Mouse (Mus musculus) forebrain, embryonic 14.5 days (tissue): ENCODE measurements around the gene Msl3l2. TPM values are rescaled to one million over a fixed set of nuclear protein-coding genes. Genes with fewer than 3 reads are reported as not detected.

ENCODE experiments used
- ATAC-seq: fragments of 200-750 bp; cut with Nextera tagmentation; 2 replicates; pipeline ENCODE4 v1.8.0; 2017; ENCODE audit warnings: mild to moderate bottlenecking, moderate library complexity
- DNase-seq: peaks from one replicate; pipeline ENCODE4 v3.0.0-alpha.2; 2015; ENCODE audit warnings: low spot score
- H3K27ac ChIP-seq: fragments of 300-500 bp; sonication (generic); 2 replicates; pipeline ENCODE4 v1.5.1; 2014; ENCODE audit warnings: low read depth, mild to moderate bottlenecking, control low read depth, low read length, moderate library complexity
- H3K27me3 ChIP-seq: fragments of 300-500 bp; sonication (generic); replicated peaks from 2 replicates; pipeline ENCODE4 v1.6.1; 2014; ENCODE audit warnings: low read length, control low read depth, mixed read lengths; ENCODE audit not compliant: control insufficient read depth, insufficient read depth
- H3K36me3 ChIP-seq: fragments of 300-500 bp; sonication (generic); 2 replicates; pipeline ENCODE4 v1.6.1; 2014; ENCODE audit warnings: low read length, control low read depth; ENCODE audit not compliant: control insufficient read depth, insufficient read depth
- H3K4me1 ChIP-seq: fragments of 300-500 bp; sonication (generic); 2 replicates; pipeline ENCODE4 v1.6.1; 2014; ENCODE audit warnings: antibody characterized with exemption, low read length, control low read depth; ENCODE audit not compliant: control insufficient read depth, insufficient read depth
- H3K4me2 ChIP-seq: fragments of 300-500 bp; sonication (generic); 2 replicates; pipeline ENCODE4 v1.6.1; 2014; ENCODE audit warnings: mild to moderate bottlenecking, control low read depth, low read length
- H3K4me3 ChIP-seq: fragments of 300-500 bp; sonication (generic); 2 replicates; pipeline ENCODE4 v1.5.1; 2014; ENCODE audit warnings: low read depth, low read length, control low read depth
- H3K9ac ChIP-seq: fragments of 300-500 bp; sonication (generic); 2 replicates; pipeline ENCODE4 v1.6.1; 2014; ENCODE audit warnings: mild to moderate bottlenecking, low read length, control low read depth, moderate library complexity
- H3K9me3 ChIP-seq: fragments of 300-500 bp; sonication (generic); replicated peaks from 2 replicates; pipeline ENCODE4 v1.6.1; 2016; ENCODE audit warnings: low read length, control low read depth, mixed read lengths; ENCODE audit not compliant: control insufficient read depth
- WGBS: fragments of 180-500 bp; shearing (Covaris S2); extraction: QIAGEN DNeasy Blood & Tissue Kit; methylation state at CpG from one replicate; pipeline ENCODE4 v1.1.7; 2014; 5-methylcytosine and 5-hydroxymethylcytosine counted together
- polyA plus RNA-seq: library from polyadenylated mRNA; unstranded; fragments of >200 nt; fragmentation: Nextera tagmentation; extraction: Ambion mirVana; gene quantifications from 2 replicates; pipeline ENCODE4 v1.2.1, GENCODE M21; 2014

Gene Msl3l2
- polyA plus RNA-seq, 1 experiment from 2014 or later = 11.7 TPM

DNA sequence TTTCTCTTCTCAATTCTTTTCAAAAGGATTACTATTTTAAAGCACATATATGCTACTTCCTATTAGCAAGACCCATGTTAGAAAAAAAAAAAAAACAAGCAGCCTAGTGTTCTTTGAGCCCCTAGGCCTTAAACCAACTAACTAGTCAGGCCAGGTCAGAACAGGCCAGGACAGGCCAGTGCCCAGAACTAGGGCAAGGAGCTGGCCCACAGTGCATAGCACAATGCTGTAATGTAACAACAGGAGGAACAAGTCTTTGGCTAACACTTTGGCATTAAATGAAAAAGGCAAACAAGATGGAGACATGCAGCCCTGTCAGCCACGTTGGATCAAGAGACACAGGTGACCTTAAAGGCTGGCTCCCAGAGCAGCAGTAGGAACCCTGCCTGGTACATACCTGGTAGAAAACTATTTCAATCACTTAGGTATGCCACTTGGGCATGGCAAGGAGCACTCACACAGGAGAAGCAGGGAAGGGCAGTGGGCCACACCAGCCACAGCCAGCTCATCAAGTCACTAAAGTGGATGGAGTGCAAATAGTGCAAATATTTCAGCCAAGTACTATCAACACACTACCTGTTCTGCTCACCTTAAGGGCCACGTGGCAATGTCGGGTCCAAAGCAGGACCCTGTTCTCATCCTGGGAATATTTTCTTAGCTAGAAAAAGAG, 6.9 kb upstream of the Msl3l2 start:
- DNase-seq (no peak), ATAC-seq (no peak)
- no peak overlapping the region for H3K4me2 ChIP-seq
- no peaks in the 10 kb centered on the region for H3K36me3 ChIP-seq
- H3K9ac ChIP-seq = no peak overlapping the region
- H3K27me3 ChIP-seq = no peaks in the 10 kb centered on the region
- no peaks in the 10 kb centered on the region; the same call in 1 of the 2 replicates for H3K4me1 ChIP-seq
- no peak overlapping the region for H3K27ac ChIP-seq
- WGBS = 87% methylated on average over 3 of the region's 3 CpGs
- H3K9me3 ChIP-seq = no peaks in the 10 kb centered on the region
- H3K4me3 ChIP-seq = no peak overlapping the region

DNA sequence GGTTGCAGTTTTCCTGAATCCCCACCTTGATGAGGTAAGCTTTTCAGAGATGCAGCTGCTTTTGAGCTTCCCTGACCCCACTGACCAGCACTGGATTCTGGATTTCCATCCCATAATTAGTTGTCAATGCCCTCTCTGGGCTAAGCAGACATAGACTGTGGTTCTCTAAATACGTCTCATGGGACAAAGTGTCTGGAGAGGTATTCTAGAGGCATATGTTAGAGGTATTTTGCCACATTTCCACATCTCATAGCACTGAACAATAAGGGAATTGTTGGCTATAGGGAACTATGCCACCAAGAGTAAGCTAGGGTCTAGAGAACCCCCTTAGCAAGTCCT, 248 bp downstream of the Msl3l2 start:
- Histone ChIP-seq H3K4me3 (0 out of 2 replicates have a peak overlapping the region, but pooled peaks have one; percentile 1), H3K27ac (no peak overlapping the region), H3K36me3 (no peaks in the 10 kb centered on the region), H3K27me3 (no peaks in the 10 kb centered on the region), H3K9me3 (no peaks in the 10 kb centered on the region), H3K4me2 (peak overlapping the region; percentile 24; the same call in 1 of the 2 replicates), H3K4me1 (no peaks in the 10 kb centered on the region; the same call in 1 of the 2 replicates), H3K9ac (no peak overlapping the region)
- 47% methylated on average over 1 of the region's 1 CpGs for WGBS
- no peak for DNase-seq
- peak; percentile 28; the same call in 1 of the 2 replicates for ATAC-seq

DNA sequence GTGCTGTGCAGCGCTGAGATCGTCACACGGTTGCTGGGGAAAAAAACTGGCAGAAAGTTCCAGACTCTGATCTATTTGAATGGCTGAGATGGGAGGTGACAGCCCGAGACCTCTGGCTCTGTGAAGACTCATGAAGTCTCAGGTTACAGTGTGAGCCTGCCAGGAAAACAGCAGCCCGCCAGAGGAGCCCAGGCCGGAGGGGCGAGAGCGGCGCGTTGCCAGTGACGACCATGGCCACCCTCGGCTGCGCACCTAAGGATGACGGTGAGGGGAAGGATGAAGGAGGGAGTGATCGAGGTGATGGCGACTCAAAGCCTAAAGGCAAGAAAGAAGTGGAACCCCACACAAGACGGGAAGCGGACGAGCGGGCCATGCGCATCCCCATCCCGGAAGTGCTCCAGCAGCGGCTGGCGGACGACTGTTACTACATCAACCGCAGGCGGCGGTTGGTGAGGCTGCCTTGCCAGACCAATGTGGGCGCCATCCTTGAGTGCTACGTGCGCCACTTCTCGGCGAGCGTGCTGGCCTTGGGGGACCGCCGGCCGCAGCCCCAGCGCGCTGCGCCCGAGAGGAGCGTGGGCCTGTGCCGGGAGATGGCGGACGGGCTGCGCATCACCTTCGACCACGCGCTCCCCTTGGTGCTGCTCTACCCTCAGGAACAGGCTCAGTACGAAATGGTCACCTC, 8.4 kb downstream of the Msl3l2 start:
- H3K4me2 ChIP-seq = peak overlapping the region; percentile 89
- H3K36me3 ChIP-seq = no peaks in the 10 kb centered on the region
- peaks cover 3% of the 10 kb centered on the region for H3K4me1 ChIP-seq
- H3K9ac ChIP-seq = peak overlapping the region; percentile 89
- peak overlapping the region; percentile 90 for H3K27ac ChIP-seq
- DNase-seq = peak; percentile 84
- under 1% methylated on average over 49 of the region's 50 CpGs for WGBS
- no peaks in the 10 kb centered on the region for H3K9me3 ChIP-seq
- peak overlapping the region; percentile 53 for H3K4me3 ChIP-seq
- no peaks in the 10 kb centered on the region for H3K27me3 ChIP-seq
- ATAC-seq = peak; percentile 95

DNA sequence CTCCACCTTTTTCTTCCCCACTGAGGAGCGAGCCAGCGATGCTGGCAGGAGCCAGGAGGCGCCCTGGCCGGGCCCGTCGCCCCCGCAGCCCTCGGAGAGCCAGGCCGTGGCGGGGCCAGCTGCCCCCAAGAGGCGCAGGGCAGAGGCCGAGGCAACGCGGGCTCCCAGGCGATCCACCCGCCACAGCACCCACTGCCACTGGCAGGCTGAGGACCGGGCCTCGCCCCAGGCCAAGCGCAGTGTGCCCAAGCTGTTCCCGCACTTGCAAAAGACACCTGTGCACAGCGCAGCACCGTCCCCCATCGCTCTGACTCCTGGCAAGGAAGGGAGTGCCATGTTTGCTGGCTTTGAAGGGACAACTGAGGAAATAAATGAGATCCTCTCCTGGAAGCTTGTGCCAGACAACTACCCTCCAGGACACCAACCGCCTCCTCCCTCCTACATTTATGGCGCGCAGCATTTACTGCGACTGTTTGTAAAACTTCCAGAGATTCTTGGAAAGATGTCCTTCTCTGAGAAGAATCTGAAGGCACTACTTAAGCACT, 9.0 kb downstream of the Msl3l2 start:
- DNase-seq = peak; percentile 46
- WGBS = 16% methylated on average over 27 of the region's 27 CpGs
- Histone ChIP-seq H3K27ac (peak overlapping the region; percentile 90), H3K27me3 (no peaks in the 10 kb centered on the region), H3K4me2 (peak overlapping the region; percentile 89), H3K9ac (peak overlapping the region; percentile 89), H3K36me3 (no peaks in the 10 kb centered on the region), H3K4me1 (peaks cover 3% of the 10 kb centered on the region), H3K9me3 (no peaks in the 10 kb centered on the region), H3K4me3 (peak overlapping the region; percentile 53)
- peak; percentile 77 for ATAC-seq

DNA sequence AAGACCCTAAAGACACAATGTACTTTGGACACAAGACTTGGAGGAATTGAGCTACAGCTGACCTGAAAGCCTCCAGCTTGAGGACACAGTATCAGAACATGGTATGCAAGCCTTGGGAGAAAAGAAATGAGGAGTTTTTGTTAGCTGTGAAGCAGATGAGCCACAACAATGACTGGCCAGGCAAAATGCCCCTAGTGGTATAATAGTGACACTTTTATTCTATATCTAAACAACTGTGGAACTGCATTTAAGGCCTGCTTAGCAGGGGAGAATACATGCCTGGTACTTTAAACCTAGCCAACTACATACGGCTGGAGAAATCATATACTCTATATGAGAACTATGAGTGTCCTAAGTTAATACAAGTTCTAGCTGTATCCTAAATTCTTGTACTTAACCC, 20.3 kb downstream of the Msl3l2 start:
- H3K4me2 ChIP-seq = no peak overlapping the region
- no peak overlapping the region for H3K27ac ChIP-seq
- H3K9me3 ChIP-seq = no peaks in the 10 kb centered on the region
- no peak overlapping the region for H3K4me3 ChIP-seq
- no peak for DNase-seq
- H3K36me3 ChIP-seq = no peaks in the 10 kb centered on the region
- 85% methylated on average over 1 of the region's 1 CpGs for WGBS
- no peak for ATAC-seq
- H3K4me1 ChIP-seq = no peaks in the 10 kb centered on the region
- H3K27me3 ChIP-seq = no peaks in the 10 kb centered on the region
- no peak overlapping the region for H3K9ac ChIP-seq

DNA sequence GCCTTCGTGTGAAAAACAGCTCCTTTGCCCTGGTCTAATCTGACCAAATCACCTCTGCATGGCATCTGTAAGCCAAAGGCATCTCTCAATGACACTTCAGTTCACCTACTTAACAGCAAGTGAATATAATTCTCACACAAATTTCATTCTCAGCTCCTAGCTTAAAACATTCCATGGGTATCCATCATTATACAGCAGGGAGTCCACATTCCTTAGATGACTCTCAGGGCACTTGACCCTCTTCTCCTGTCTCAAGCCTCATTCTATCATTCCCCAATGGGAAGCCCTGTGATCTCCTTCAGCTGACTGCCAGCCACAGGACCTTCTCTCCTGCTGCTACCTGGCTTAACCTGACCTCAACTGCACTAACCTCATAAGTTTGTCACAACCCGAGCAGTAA, 22.9 kb downstream of the Msl3l2 start:
- Histone ChIP-seq H3K4me1 (no peaks in the 10 kb centered on the region), H3K9me3 (no peaks in the 10 kb centered on the region), H3K4me2 (no peak overlapping the region), H3K9ac (no peak overlapping the region), H3K36me3 (no peaks in the 10 kb centered on the region), H3K4me3 (no peak overlapping the region), H3K27ac (no peak overlapping the region), H3K27me3 (no peaks in the 10 kb centered on the region)
- DNase-seq (no peak), ATAC-seq (no peak)
- WGBS = 85% methylated on average over 2 of the region's 2 CpGs

DNA sequence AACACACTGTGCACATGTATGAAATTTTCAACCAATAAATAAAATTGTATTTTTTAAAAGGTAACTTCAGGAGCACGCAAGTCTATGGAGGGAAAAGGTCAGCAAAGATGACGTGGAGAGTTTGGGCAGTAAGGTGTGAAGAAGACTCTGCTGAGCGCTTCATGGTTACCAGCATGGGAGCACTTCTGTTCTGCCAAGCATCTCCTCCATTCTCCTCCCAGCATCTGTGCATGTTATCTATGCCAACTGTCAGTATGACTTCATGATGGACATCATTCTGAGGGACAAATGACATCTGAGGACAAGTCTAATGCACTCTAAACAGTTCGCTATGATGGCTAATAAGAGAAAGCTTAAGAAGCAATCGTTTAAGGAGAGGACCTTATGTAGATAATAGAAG, 30.5 kb downstream of the Msl3l2 start:
- Histone ChIP-seq H3K4me3 (no peak overlapping the region), H3K36me3 (no peaks in the 10 kb centered on the region), H3K9me3 (no peaks in the 10 kb centered on the region), H3K4me2 (no peak overlapping the region), H3K27me3 (no peaks in the 10 kb centered on the region), H3K27ac (no peak overlapping the region), H3K9ac (no peak overlapping the region), H3K4me1 (no peaks in the 10 kb centered on the region)
- ATAC-seq (no peak), DNase-seq (no peak)
- WGBS = 97% methylated on average over 5 of the region's 5 CpGs

DNA sequence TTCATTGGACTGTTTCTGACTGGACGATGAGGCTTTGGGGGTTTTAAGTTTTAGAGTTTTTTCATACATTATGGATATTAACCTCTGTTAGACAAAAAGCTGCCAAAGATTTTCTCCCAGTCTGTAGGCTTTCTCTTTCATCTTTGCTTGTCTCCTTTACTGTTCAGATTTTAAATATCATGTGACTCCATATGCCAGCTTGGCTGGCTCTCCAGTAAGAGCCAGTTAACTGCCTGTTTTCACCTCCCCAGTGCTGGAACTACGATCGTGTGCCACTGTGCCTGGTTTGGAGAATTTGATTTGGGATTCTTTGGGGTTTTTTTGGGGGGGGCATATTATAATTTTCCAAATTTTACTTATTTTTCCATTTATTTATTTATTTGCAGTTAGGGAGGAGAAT, 42.2 kb downstream of the Msl3l2 start:
- Histone ChIP-seq H3K9ac (no peak overlapping the region), H3K4me3 (no peak overlapping the region), H3K27me3 (no peaks in the 10 kb centered on the region), H3K27ac (no peak overlapping the region), H3K36me3 (no peaks in the 10 kb centered on the region), H3K4me1 (no peaks in the 10 kb centered on the region), H3K4me2 (no peak overlapping the region), H3K9me3 (no peaks in the 10 kb centered on the region)
- WGBS = 80% methylated on average over 3 of the region's 3 CpGs
- DNase-seq = peak; percentile 34
- ATAC-seq = peak; percentile 50; the same call in 1 of the 2 replicates

DNA sequence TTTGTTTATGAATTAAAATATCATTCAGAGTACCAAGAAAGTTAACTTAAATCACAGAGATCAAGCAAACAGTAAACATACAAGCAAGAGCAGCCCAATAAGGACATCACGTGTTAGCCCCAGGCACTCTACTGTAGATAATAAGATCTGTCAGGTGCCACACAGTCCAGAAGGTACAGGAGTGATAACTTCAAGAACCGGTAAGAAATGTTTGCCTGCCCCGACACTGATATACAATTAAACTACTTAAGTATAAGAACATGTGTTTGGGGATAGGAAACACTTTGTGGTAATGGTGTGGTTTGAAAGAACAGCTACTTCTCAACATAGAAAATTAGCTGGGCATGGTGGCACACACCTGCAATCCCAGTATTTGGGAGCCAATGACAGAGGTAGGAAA, 50.2 kb downstream of the Msl3l2 start:
- WGBS = 91% methylated on average over 3 of the region's 3 CpGs

More for the DNA sequence above, 50.2 kb downstream of the Msl3l2 start:
- no peak for DNase-seq
- H3K27ac ChIP-seq = no peak overlapping the region
- no peaks in the 10 kb centered on the region for H3K27me3 ChIP-seq
- H3K9me3 ChIP-seq = no peaks in the 10 kb centered on the region
- no peaks in the 10 kb centered on the region for H3K36me3 ChIP-seq
- H3K9ac ChIP-seq = no peak overlapping the region
- ATAC-seq = no peak
- no peak overlapping the region for H3K4me3 ChIP-seq
- H3K4me2 ChIP-seq = no peak overlapping the region
- H3K4me1 ChIP-seq = no peaks in the 10 kb centered on the region; the same call in 1 of the 2 replicates
